Mouse (Mus musculus): ENCODE results near the gene Ltbp3.

Gene Ltbp3

DNA sequence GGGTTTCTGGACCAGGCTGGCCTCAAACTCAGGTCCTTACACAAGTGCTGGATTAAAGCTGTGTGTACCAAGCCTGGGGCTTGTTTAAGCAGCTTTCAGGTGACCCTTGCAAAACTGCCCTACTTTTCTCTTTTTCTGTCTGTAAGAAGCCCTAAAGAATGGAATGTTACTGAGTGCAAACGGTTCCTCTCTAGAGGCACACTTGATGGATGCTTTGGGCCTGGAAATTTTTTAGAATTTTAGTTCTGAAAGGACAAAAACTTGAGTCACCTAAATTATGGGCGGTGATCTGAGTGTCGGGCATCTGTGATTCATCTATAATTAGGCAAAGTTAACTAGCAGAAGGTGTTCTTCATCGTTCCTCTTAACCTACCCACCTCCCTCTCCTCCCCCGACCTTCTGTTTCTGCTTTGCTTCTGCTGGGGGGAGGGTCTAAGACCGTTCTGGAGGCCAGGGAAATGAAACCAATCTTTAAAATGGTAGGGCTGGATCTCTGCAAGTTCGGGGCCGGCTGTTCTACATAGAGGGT lies 63.7 kb downstream of the Ltbp3 start:
- peak in 1 of 2 experiments; percentile 37 for DNase-seq (ENCODE audit: low spot score in 2 of 2)

DNA sequence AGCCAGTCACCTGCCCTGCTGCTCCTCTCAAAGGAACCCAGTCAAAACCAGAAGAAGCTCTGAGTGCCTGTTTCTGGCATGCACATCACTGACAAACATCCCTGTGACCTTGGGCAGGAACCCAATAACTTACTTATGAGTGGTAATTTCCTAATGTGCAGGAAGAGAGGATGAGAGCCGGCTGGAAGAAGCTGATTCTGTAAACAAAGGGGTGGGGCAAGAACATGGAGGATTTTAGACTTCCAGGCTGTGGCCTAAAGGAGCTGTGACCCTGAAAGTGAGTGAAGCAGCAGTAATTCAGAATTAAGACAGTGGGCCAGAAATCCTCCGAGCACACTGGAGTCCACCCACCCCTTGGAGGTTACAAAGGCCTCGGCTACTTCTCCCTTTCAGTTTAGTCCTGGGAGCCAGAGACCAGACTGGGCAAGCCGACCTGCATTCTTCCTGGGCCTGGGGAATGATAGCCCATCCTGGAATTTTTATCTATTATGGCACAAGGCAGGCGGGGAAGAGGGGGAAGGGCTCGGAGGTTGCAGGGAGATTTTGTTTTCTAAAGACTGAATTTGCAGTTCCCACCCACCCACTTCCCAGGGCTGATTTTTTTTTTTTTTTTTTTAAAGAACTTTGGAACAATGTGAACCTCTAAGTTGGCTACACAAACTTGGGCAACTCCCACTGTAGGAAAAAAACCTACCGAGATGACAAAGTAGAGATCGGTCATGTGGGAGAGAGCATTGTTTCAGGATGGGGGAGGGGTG lies 65.5 kb downstream of the Ltbp3 start:
- DNase-seq (ENCODE audit: low spot score in 2 of 2), result peak in 1 of 2 experiments; percentile 51

DNA sequence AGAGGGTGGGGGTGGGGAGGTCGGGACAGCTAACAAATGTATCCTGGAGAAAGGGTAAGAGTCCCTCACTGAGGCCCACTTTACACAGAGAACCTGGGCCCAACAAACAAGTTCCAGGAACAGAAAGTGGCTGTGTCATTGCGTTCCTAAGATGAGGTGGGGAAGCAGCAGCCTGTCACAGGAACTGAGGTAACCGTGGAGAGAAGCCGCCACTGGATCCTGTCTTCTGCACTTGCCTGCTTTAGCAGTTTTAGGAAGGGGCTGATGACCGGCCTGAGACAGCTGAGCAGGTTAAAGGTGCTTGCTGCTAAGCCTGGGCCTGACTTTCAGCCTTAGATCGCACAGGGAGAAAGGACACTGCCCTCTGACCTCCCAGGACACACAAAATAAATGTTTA lies 66.1 kb downstream of the Ltbp3 start:
- DNase-seq (ENCODE audit: low spot score in 2 of 2), result peak in 1 of 2 experiments; percentile 40

DNA sequence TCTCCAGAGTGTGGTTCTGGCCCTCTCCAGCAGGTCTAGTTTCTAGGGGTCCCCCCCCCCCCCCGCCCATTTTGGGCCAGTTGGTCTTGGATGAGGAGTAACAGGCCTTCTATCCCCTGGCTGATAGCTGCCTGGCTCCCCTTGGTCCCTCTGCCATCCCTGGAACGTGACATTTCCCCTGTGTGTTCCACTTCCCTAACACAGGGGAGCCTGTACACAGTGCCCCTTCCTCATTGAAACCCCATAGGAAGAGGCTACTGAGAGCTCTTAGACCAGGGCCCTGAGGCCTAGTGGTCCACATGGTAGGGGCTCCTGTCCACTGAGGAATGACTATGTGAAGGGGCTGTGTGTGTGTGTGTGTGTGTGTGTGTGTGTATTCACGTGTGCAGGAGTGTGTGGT lies 67.0 kb downstream of the Ltbp3 start:
- no peak for DNase-seq (ENCODE audit: low spot score in 2 of 2)
